Mouse (Mus musculus): ENCODE results near the gene Gm9857.

The Gm9857 gene

GRCm38 (mm10) chr3:108940001-108940633 lies at the start of gene Gm9857:
Gm9857 (minus strand) TSS chr3:108940445.
- no peak for DNase-seq (ENCODE audit: low spot score in 2 of 2)

GRCm38 (mm10) chr3:108987009-108987659 lies 46.9 kb upstream of the Gm9857 start:
- no peak for DNase-seq (ENCODE audit: low spot score in 2 of 2)

- no peak for DNase-seq (ENCODE audit: low spot score in 2 of 2)
These were observed 46.3 kb upstream of the Gm9857 start for GRCm38 (mm10) chr3:108986534-108986933.

- DNase-seq (ENCODE audit: low spot score in 2 of 2): no peak
These were observed 43.7 kb upstream of the Gm9857 start for GRCm38 (mm10) chr3:108983989-108984388.

- DNase-seq (ENCODE audit: low spot score in 2 of 2): no peak
These were observed 41.7 kb upstream of the Gm9857 start for GRCm38 (mm10) chr3:108981946-108982345.

GRCm38 (mm10) chr3:108977340-108978030 lies 37.2 kb upstream of the Gm9857 start:
- peak in 1 of 2 experiments; percentile 31 for DNase-seq (ENCODE audit: low spot score in 2 of 2)

- no peak for DNase-seq (ENCODE audit: low spot score in 2 of 2)
These were observed 34.8 kb upstream of the Gm9857 start for GRCm38 (mm10) chr3:108974920-108975485.

- no peak for DNase-seq (ENCODE audit: low spot score in 2 of 2)
These were observed 33.9 kb upstream of the Gm9857 start for GRCm38 (mm10) chr3:108973980-108974660.

- no peak for DNase-seq (ENCODE audit: low spot score in 2 of 2)
These were observed 25.8 kb upstream of the Gm9857 start for GRCm38 (mm10) chr3:108966051-108966450.

- no peak for DNase-seq (ENCODE audit: low spot score in 2 of 2)
These were observed 24.3 kb upstream of the Gm9857 start for GRCm38 (mm10) chr3:108964361-108965044.

GRCm38 (mm10) chr3:108963776-108964175 lies 23.5 kb upstream of the Gm9857 start:
- DNase-seq (ENCODE audit: low spot score in 2 of 2): no peak

- no peak for DNase-seq (ENCODE audit: low spot score in 2 of 2)
These were observed 23.0 kb upstream of the Gm9857 start for GRCm38 (mm10) chr3:108963278-108963677.

- DNase-seq (ENCODE audit: low spot score in 2 of 2): no peak
These were observed 21.4 kb upstream of the Gm9857 start for GRCm38 (mm10) chr3:108961655-108962054.

- no peak for DNase-seq (ENCODE audit: low spot score in 2 of 2)
These were observed 21.0 kb upstream of the Gm9857 start for GRCm38 (mm10) chr3:108961226-108961625.

- DNase-seq (ENCODE audit: low spot score in 2 of 2): no peak
These were observed 19.5 kb upstream of the Gm9857 start for GRCm38 (mm10) chr3:108959680-108960295.

- DNase-seq (ENCODE audit: low spot score in 2 of 2): no peak
These were observed 17.7 kb upstream of the Gm9857 start for GRCm38 (mm10) chr3:108957976-108958375.

GRCm38 (mm10) chr3:108940996-108941395 lies 751 bp upstream of the Gm9857 start:
- DNase-seq (ENCODE audit: low spot score in 2 of 2): no peak

GRCm38 (mm10) chr3:108939573-108939972 lies 672 bp downstream of the Gm9857 start, which contains the start of gene Henmt1:
Henmt1 (plus strand) TSS chr3:108939873.
- no peak for DNase-seq (ENCODE audit: low spot score in 2 of 2)

- DNase-seq (ENCODE audit: low spot score in 2 of 2): no peak
These were observed 1.6 kb downstream of the Gm9857 start for GRCm38 (mm10) chr3:108938691-108939090.

- no peak for DNase-seq (ENCODE audit: low spot score in 2 of 2)
These were observed 6.7 kb downstream of the Gm9857 start for GRCm38 (mm10) chr3:108933557-108933956.

- no peak for DNase-seq (ENCODE audit: low spot score in 2 of 2)
These were observed 13.9 kb downstream of the Gm9857 start for GRCm38 (mm10) chr3:108926308-108926707.
